Mouse (Mus musculus): ENCODE results near the gene Thsd1. TPM values are rescaled to one million over a fixed set of nuclear protein-coding genes. Genes with fewer than 3 reads are reported as not detected.

Gene Thsd1
- polyA plus RNA-seq, 1 experiment: 25.5 TPM

DNA sequence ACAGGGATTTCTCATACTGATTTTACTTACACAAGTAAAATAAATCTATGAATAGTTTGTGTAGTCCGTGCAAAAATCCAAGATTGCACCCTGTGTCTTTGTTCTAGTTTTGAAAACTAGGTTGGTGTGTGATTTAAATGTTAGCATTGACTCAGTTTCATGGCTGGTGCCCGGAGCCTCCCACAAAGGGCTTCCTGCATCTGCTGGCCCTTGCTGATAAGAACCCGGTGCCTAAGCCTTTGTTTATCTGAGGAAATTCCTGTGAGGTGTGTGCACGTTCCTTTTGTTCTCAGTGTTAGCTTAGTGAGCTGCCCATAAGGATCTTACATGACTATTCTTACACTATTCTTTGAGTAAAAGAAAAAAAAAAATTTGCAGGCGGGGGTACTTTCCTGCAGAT, 18.1 kb upstream of the Thsd1 start:
- TF ChIP-seq CTCF (IDR thresholded peaks at IDR 0.05; ENCODE audit: insufficient read depth, low read length) (no peak), POLR2A (IDR thresholded peaks at IDR 0.05; ENCODE audit: borderline replicate concordance, extremely low read depth, low read depth, low read length) (no peak)
- H3K4me1 ChIP-seq (ENCODE audit: control insufficient read depth, insufficient read depth, low read length): peaks cover 9% of the 10 kb centered on the region
- WGBS: 16% methylated on average over 5 of the region's 5 CpGs
- H3K4me3 ChIP-seq (replicated peaks; ENCODE audit: extremely low read depth, low read depth, low read length): no peak overlapping the region
- peak; percentile 18 for DNase-seq

DNA sequence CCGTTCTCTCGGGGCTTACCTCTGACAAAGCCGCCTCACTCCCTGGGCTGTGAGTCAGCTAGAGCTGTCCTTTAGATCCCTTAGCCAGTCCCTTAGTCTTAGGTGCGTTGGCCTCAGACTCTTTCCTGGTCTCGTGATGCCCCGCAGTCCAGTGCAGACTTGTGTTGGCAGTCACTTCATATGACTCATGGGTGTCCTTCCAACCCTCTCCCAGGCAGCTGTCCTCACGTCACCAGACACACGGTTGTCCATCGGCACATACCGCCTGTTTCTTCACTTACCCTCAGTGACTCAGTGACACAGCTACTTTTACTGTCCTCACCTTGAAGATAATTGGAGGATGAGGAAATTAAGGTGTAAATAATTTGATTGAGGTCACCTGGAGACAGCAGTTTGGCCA, 12.3 kb upstream of the Thsd1 start:
- WGBS: 90% methylated on average over 10 of the region's 10 CpGs
- no peak for DNase-seq
- Histone ChIP-seq H3K4me1 (ENCODE audit: control insufficient read depth, insufficient read depth, low read length) (no peaks in the 10 kb centered on the region), H3K4me3 (replicated peaks; ENCODE audit: extremely low read depth, low read depth, low read length) (no peak overlapping the region)
- TF ChIP-seq CTCF (IDR thresholded peaks at IDR 0.05; ENCODE audit: insufficient read depth, low read length) (no peak), POLR2A (IDR thresholded peaks at IDR 0.05; ENCODE audit: borderline replicate concordance, extremely low read depth, low read depth, low read length) (no peak)

DNA sequence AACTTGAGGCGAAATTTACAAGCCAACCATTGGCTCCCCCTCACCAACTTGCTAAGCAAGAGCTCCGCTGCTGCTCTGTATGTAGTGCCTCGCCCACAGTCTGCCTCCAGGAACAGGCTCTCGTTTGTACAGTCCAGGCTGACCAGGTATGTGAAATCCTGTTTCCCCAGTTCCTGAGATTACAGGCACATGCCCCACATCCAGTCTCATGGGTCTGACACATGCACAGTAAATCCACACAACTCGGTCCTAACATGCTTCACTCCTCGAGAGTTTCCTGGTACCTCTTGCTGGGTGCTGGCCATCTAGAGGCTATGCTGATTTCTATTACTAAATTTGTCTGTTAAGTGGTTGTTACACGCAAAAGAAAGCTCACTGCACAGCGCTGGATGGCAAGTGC, 752 bp upstream of the Thsd1 start:
- H3K4me3 ChIP-seq (replicated peaks; ENCODE audit: extremely low read depth, low read depth, low read length): no peak overlapping the region
- TF ChIP-seq POLR2A (IDR thresholded peaks at IDR 0.05; ENCODE audit: borderline replicate concordance, extremely low read depth, low read depth, low read length) (no peak), CTCF (IDR thresholded peaks at IDR 0.05; ENCODE audit: insufficient read depth, low read length) (no peak)
- no peak for DNase-seq
- H3K4me1 ChIP-seq (ENCODE audit: control insufficient read depth, insufficient read depth, low read length): peaks cover 3% of the 10 kb centered on the region; the same call in 1 of the 2 replicates
- 38% methylated on average over 8 of the region's 8 CpGs for WGBS

DNA sequence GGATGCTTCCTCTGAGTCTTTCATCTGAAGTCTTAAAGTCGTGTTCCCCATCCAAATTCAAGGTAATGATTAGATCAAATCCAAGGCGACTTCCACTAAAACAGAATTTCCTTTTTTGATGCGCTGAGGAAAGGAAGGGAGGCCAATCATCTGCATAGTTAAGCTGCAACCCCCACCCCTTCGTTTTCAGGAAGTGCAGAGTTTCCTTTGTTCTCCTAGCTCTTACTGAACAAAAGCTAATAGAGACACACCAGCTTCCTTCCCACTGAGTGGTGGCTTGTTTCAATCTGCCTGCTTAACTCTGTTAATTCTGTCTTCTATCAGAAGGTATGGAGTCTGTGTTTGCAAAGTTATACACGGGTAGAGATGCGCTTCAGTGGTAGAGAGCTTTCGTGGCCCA, 1.5 kb downstream of the Thsd1 start:
- H3K4me1 ChIP-seq (ENCODE audit: control insufficient read depth, insufficient read depth, low read length): peaks cover 3% of the 10 kb centered on the region; the same call in 1 of the 2 replicates
- TF ChIP-seq CTCF (IDR thresholded peaks at IDR 0.05; ENCODE audit: insufficient read depth, low read length) (no peak), POLR2A (IDR thresholded peaks at IDR 0.05; ENCODE audit: borderline replicate concordance, extremely low read depth, low read depth, low read length) (peak; percentile 21; the same call in 1 of the 2 replicates)

DNA sequence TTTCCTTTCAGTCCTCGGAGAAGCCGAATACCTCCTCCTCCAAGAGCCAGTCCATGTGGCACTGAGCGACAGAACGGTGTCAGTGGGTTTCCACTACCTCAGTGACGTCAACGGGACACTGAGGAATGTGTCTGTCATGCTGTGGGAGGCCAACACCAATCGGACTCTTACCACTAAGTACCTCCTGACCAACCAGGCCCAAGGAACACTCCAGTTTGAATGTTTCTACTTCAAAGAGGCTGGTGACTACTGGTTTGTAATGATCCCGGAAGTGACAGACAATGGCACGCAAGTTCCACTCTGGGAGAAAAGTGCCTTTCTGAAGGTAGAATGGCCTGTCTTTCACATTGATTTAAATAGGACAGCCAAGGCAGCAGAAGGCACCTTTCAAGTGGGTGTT, 15.9 kb downstream of the Thsd1 start:
- WGBS: 75% methylated on average over 9 of the region's 9 CpGs
- TF ChIP-seq POLR2A (IDR thresholded peaks at IDR 0.05; ENCODE audit: borderline replicate concordance, extremely low read depth, low read depth, low read length): no peak
- no peak for TF ChIP-seq CTCF (IDR thresholded peaks at IDR 0.05; ENCODE audit: insufficient read depth, low read length)
- H3K4me1 ChIP-seq (ENCODE audit: control insufficient read depth, insufficient read depth, low read length): no peaks in the 10 kb centered on the region
- no peak for DNase-seq
- H3K4me3 ChIP-seq (replicated peaks; ENCODE audit: extremely low read depth, low read depth, low read length): no peak overlapping the region

More for the DNA sequence above, 1.5 kb downstream of the Thsd1 start:
- peak overlapping the region; percentile 65 for H3K4me3 ChIP-seq (replicated peaks; ENCODE audit: extremely low read depth, low read depth, low read length)
- 24% methylated on average over 7 of the region's 7 CpGs for WGBS
- DNase-seq: no peak

DNA sequence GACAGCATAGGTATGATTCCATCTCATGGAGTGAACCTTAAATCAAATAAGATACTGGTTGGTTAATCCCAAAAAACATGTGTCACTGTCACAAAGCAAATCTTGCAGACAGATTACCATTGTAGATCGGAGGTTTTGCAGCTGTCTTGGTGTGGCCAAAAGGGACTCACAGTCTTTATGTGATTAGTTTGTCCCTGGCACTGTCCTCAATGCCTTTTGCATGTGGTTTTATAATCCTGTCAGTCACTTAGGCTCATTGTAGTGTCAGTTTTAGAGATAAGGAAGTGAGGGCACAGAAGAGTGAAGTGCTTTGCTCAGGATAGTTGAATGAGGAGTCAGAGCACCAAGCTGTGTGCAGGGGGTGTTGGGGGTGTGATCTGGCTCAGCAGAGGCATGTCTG, 18.6 kb downstream of the Thsd1 start:
- DNase-seq: no peak
- Histone ChIP-seq H3K4me3 (replicated peaks; ENCODE audit: extremely low read depth, low read depth, low read length) (no peak overlapping the region), H3K4me1 (ENCODE audit: control insufficient read depth, insufficient read depth, low read length) (no peaks in the 10 kb centered on the region)
- WGBS: 58% methylated on average over 1 of the region's 1 CpGs
- TF ChIP-seq POLR2A (IDR thresholded peaks at IDR 0.05; ENCODE audit: borderline replicate concordance, extremely low read depth, low read depth, low read length) (no peak), CTCF (IDR thresholded peaks at IDR 0.05; ENCODE audit: insufficient read depth, low read length) (no peak)

DNA sequence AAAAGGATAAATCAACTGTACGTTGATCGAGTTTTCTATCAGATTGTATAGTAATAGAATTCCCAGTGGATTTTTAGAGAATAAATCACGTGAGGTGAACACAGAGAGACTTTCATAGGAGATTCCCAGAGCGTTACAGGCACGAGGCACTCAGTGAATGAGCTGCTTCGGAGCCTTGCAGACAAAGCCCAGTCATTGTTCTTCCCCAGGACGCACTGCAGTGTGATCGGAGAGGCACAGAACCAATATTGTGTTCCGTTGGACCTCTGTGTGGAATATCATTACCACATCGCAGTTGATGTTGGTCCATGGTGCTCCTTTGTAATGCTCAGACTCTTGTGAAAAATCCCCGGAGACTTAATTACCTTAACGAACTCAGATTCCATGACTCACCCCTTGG, 20.8 kb downstream of the Thsd1 start:
- H3K4me1 ChIP-seq (ENCODE audit: control insufficient read depth, insufficient read depth, low read length): no peaks in the 10 kb centered on the region
- DNase-seq: no peak
- no peak overlapping the region for H3K4me3 ChIP-seq (replicated peaks; ENCODE audit: extremely low read depth, low read depth, low read length)
- 87% methylated on average over 12 of the region's 12 CpGs for WGBS
- TF ChIP-seq POLR2A (IDR thresholded peaks at IDR 0.05; ENCODE audit: borderline replicate concordance, extremely low read depth, low read depth, low read length) (no peak), CTCF (IDR thresholded peaks at IDR 0.05; ENCODE audit: insufficient read depth, low read length) (no peak)

DNA sequence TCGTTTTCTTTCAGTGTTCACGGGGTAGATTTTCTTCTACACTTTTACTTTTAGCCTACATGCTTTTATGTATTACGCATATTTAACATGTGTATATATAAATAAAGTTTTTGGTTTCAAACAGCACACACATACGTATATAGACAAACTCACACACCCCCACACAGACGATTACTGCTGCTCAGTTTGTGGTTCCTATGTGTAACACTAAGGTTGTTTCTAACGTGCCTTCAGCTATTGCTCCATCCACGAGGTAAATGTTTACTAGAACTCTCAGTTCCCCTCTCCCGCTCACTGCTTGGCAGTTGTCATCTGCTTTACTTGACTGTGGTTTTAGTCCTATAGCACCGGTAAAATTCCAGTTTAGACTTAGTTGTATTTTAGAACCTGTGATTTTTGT, 22.0 kb downstream of the Thsd1 start:
- Histone ChIP-seq H3K4me1 (ENCODE audit: control insufficient read depth, insufficient read depth, low read length) (no peaks in the 10 kb centered on the region), H3K4me3 (replicated peaks; ENCODE audit: extremely low read depth, low read depth, low read length) (no peak overlapping the region)
- TF ChIP-seq CTCF (IDR thresholded peaks at IDR 0.05; ENCODE audit: insufficient read depth, low read length) (no peak), POLR2A (IDR thresholded peaks at IDR 0.05; ENCODE audit: borderline replicate concordance, extremely low read depth, low read depth, low read length) (no peak)
- DNase-seq: no peak
- 56% methylated on average over 9 of the region's 9 CpGs for WGBS

DNA sequence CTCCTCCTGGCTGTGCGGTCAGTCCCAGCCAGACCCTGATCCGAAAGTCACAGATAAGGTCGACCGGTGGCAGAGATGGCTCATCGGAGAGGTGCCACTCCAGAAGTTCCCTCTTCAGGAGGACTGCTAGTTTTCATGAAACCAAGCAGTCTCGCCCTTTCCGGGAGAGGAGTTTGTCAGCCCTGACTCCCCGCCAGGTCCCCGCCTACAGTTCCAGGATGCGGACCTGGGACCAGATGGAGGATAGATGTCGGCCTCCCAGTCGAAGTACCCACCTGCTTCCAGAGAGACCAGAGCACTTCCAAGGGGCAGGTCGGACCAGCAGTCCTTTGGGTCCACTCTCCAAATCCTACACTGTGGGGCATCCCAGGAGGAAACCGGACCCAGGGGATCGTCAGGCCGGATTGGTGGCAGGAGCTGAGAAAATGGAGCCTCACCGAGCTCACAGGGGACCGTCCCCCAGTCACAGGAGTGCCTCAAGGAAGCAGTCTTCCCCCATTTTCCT, 31.9 kb downstream of the Thsd1 start:
- WGBS: 61% methylated on average over 18 of the region's 18 CpGs

DNA sequence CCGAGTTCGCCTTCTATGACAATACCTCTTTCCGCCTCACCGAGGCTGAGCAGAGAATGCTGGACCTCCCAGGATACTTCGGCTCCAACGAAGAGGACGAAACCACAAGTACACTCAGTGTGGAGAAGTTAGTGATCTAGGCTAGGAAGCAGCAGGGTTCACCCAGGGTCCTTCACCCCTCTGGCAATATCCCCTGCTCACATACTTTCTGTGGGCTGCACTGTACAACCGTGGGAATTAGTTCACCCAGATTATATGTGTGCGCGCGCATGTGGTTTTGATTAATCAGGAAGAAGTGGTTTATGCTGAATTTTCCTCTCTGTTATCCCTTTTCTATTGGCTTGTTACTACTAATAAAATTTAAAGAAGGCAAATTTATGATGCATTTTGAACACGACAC, 32.4 kb downstream of the Thsd1 start:
- Histone ChIP-seq H3K4me1 (ENCODE audit: control insufficient read depth, insufficient read depth, low read length) (peaks cover 11% of the 10 kb centered on the region), H3K4me3 (replicated peaks; ENCODE audit: extremely low read depth, low read depth, low read length) (no peak overlapping the region)
- 50% methylated on average over 12 of the region's 12 CpGs for WGBS
- TF ChIP-seq POLR2A (IDR thresholded peaks at IDR 0.05; ENCODE audit: borderline replicate concordance, extremely low read depth, low read depth, low read length) (no peak), CTCF (IDR thresholded peaks at IDR 0.05; ENCODE audit: insufficient read depth, low read length) (no peak)
- no peak for DNase-seq

More for the DNA sequence above, 31.9 kb downstream of the Thsd1 start:
- no peak for DNase-seq
- H3K4me3 ChIP-seq (replicated peaks; ENCODE audit: extremely low read depth, low read depth, low read length): no peak overlapping the region
- H3K4me1 ChIP-seq (ENCODE audit: control insufficient read depth, insufficient read depth, low read length): peaks cover 11% of the 10 kb centered on the region
- TF ChIP-seq POLR2A (IDR thresholded peaks at IDR 0.05; ENCODE audit: borderline replicate concordance, extremely low read depth, low read depth, low read length) (no peak), CTCF (IDR thresholded peaks at IDR 0.05; ENCODE audit: insufficient read depth, low read length) (no peak)
